Mouse (Mus musculus): ENCODE results near the gene Gnai3.
A peak's percentile ranks its signal among the peaks of the same experiment; 100 is the strongest.

Gene Gnai3

DNA sequence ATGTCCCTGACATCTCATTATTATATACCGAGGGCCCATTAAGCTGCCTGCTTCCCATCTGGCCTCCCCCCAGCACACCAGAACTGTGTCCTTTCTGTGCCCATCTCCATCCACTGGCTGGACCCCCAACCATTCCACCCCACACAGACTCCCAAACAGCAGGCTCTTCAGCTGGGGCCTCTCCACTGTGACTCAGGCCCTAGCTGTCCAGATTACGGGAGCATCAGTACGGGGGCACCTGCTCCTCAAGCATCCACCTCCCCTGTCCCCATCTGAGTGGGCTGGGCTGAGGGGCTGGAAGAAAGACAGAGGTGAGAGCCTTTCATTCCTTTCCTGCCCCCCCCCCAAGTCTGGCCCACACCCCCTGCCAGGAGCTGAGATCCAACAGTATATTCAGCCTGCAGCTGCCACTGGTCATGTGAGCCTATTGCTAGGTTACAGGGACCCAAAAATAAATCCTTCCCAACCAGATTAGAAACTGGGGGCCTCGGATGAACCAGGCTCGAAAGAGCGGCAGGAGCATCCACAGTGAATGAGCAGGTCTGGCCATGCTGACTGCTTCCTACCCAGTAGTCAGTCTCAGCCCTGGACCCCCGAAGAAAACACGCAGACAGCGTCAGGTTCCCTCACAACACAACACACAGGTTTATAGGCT lies 12.6 kb upstream of the Gnai3 start:
- peak; percentile 83 for DNase-seq

DNA sequence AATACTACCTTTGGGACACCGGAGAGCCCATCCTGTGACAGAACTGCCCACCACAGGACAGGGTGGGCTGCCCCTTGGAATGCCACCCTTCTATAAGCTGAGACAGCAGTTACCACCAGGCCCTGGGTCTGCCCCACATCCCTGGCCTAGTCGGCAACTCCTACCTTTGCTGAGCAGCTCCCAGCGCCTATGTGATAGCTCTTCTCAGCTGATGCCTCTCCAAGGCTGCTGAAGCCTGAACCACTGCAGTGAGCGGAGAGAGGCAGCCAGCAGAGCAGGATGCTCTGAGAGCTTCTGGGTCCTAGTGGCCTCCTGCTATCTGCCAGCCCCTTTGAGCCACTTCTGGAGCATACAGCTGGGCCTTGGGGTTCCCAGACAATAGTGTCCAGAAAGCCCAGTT lies 8.7 kb upstream of the Gnai3 start, which contains the start of gene Gpr61:
TSS of gene Gpr61 (minus strand) at position 227 of the 400 bp plus-strand sequence.
- peak; percentile 87 for DNase-seq

DNA sequence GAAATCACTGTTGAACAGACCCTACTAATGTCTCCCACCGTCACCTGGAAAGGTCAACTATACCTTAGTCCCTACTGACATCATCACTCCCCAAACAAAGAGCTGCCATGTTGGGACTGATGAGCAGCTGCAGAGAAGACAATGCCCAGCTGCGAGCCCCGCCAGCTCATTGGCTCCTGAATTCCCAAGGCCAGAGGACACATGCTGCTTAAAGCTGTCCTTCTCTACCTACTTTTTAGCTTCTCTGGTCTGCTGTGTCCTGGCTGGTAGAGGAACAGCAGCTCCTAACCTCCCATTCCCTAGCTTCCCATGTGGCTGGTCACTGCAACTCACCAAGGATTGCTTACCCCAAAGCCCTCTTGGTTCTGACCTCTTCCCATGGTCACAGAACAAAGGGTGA lies 6.3 kb upstream of the Gnai3 start:
- DNase-seq, result no peak

DNA sequence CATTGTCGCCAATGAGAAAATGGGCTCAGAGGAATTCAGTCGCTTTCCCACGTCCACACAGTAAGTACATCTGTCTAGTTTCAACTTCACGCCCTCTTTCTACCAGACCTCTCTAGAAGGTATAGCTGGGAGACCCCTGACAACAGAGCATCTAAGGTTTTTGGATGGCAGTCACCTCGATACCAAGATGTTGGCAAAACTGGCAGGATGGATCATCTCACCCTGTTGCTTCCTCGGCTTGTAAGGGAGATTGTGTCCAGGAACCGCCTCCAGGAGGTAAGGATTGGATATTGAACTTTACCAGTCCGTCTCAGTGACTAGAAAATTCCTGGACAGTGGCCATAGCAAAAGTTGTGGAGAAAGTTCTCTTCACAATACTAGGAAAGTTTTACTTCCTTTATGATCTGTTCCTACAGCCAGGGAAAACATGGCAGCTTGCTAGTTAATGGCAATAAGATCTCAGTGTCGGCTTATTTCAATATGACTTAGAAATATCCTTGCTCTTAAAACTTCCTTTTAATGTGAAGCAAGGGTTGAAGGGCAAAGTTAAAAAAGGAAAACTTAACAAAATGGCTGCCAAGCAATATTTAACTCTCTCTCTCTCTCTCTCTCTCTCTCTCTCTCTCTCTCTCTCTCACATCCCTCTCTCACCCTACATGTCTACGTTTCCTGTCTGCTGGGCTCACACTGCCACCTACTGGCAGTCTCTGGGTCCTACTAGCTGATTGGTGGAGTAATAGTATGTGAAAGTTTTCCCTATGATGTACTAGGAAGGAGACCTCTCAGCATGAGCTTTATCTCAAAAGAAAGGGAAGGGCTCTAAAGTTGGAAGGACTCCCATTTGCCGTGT lies 1.7 kb upstream of the Gnai3 start:
- peak; percentile 88 for DNase-seq

DNA sequence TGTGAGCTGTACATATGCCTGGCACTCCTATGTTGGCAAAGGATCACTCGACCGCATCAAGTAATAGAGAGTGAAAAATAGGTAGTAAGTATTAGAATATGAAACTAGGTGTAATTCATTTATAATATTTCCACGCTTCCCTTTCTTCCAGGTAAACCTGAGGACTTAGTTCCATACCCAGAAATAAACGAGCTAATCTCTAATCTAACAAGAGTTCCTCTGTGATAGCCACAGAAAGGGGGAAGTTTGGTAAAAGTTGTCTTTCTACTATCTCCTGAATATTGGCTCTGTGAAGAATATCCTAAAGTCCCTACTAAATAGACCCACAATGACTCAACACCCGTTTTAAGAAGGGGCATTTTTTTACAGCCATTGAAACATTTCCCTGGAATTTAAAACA lies 725 bp upstream of the Gnai3 start:
- DNase-seq, result no peak

DNA sequence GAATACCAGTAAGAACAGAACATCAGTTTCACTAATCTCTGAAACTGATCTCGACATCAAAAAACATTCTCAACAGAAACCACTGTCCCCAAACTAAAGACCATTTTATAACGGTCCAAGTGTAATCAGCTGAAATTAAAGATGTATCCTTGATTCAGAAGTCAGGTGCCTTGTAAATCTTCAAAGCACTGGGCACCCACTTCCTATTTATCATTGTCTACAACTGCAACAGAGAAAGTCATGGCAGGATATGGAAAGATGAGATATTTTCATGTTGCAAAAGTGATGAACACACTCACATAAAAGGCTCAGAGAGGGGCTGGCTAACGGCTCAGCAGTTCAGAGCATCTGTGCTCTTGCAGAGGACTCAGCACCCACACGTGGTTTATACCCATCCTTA lies 5.2 kb downstream of the Gnai3 start:
- DNase-seq, result no peak

DNA sequence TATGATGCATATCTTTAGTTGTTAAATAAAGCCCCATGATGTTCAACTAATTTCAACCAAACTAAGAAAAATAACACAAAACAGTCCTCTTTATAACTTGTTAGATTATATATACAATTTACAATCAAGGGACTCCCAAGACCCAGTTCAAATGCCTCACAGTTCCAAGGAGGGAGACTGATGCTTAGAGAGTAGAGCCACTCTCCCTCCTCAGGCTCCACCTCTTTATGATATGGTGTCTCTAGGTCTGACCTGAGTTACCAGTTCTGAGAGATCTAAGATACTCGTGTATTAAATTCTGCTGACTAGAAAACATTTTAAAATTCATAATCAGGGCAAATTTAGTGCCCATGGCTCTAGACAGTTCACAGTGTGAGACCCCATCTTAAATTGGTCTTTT lies 6.8 kb downstream of the Gnai3 start:
- no peak for DNase-seq

DNA sequence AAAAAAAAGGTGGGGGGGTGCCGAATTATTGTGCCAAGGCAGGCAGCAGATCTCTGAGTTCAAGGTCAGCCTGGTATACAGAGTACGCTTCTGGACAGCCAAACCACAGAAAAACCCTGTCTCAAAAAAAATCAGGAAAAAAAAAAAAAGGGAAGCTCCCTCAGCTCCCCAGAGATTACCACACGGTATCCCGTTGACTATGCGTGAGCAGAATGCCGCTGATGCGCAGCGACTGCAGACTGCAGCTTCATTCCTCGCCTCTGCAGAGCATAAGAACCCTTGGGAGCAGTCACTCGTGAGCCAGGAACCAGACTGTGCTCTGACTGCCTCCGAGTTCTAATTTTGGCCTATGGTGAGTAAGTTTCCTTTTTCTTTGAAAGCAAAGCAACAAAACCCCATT lies 11.2 kb downstream of the Gnai3 start:
- peak; percentile 85 for DNase-seq

DNA sequence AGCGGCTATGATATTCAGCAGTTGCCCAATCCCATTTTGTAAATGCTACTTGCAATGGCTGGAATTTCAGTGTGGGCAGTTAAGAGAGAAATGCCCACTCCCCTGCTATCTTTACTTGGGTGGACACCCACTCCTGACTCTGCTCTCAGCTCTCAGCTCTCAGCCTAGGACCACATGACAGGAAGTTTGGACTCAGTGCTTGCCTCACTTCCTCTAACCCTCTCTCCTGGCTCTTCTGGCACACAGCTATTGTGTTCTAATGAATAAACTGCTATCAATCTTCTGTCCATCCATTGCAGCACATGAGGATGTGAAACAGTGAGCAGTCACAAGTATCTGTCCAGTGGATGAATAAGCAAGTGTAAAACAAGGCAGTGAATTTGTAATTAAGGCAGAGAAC lies 13.5 kb downstream of the Gnai3 start:
- no peak for DNase-seq

DNA sequence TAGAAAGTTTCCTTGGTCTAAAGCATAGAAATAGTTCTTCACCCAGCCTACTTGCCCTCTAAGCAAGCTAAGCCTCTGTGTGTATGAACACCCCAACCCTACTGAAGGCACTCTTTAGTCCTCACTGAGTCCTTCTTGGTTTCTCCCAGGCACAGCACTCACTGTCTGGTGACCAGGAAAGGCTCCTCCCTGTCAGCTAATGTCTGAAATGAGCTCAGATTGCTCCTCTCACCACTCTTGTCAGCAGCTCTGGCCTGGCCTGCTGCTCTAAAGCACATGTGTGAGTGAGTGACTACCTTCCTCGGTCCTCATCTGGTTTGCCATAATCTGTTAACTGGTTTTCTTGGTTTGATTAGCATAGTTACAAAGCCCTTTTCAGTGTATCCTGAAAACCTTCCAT lies 14.1 kb downstream of the Gnai3 start:
- no peak for DNase-seq

DNA sequence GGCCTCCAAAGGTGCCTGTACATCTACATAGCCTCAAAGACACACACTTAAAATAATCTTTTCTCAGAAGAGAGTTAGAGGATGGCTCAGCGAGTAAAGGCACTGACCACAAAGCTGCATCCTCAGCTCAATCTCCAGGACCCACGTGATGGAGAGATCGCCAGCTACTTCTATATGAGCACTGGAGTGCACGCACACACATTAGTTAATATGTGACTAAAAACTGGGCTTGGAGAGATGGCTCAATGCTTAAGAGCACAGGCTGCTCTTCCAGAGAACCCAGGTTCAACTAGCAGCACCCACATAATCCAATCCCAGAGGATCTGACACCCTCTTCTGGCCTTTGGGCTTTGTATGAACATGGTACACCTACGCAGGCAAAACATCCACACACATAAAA lies 14.7 kb downstream of the Gnai3 start:
- no peak for DNase-seq

DNA sequence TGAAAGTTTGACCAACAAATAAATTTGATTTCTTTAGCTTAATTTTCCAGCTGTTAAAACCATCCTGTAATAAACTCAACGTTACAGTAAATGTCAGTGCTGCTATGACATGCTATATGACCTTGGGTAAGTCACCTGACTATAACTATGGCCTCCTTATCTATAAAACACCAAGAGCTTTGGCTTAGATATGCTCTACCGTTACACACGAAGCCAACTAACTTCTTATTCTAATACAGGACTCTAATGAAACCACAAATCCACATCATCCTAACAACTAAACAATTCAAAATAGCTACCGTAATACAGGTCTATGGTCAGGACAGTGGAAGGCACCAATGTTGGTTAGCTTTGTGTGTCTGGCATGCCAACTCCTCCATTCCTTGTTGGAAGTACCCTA lies 16.1 kb downstream of the Gnai3 start:
- DNase-seq, result no peak

DNA sequence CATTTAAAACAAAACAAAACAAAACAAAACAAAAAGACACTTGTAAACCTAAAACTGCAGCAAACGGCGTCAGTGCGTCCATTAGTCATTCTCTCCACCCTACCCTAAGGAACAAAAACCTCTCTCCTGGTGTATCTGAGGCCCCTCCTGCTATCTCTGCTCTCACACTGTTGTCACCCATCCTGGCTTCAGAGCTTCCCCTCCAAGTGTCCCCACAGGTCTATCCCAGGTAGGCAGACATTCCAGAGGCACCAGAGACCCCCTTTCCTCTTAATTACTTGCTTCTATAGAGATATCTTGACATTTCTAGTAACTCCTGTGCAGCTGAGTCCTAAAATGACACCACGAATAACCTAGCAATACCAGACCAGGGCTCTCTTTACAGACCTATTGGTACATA lies 16.6 kb downstream of the Gnai3 start:
- DNase-seq, result no peak

DNA sequence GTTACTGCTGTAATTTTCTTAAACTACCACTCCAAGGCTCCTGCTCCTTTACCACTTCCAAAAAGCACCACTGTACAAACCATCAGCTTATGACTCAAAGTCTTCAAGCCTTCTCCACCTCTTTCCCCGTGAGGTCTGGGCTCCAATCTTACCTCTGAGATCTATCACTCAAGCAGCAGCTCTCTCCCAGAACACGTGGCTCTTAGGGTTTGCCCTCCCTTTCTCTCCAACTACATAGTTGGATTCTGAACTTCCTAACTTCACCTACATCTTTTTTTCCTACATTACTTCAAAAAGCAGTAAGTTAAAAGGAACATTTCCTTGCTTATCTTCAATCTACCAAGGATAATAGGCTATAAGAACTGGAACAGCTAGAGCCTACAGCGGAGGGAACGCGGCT lies 17.4 kb downstream of the Gnai3 start:
- DNase-seq, result no peak

DNA sequence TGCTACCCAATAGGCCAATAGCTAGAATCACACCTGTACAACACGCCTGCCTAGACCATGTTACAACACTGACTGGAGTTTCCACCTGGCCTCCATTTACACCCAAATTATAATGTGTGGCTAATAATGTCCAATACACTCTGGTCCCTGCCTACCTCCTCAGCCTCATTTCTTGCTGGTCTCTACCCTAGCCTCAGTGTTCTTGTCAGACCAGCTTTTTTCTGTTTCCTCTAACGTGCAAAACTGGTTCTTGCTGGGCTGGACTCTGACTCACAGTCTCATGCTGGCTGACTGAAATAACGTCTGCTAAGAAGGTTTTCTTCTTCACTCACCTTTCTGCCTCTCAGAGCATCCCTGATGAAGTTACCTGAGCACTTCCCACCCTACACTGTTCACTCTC lies 19.6 kb downstream of the Gnai3 start:
- no peak for DNase-seq

DNA sequence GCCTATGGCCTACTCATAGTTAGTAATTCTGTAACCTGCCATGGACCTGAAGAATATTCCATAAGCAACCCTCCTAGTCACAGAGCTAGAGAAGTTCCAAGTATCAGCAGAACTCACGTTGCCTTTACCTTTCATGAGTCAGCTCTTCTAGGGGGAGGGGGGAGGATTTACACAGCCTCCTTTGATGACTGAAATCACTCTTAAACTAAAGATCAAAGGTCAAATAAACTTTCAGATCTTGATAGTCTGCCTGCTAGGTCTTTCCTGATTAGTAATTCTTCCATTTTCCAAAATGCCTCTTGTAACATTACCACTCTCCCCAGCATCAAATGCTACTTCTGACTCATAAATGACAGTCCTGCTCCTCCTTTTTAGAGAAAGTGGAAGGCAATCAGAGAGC lies 21.8 kb downstream of the Gnai3 start:
- no peak for DNase-seq

DNA sequence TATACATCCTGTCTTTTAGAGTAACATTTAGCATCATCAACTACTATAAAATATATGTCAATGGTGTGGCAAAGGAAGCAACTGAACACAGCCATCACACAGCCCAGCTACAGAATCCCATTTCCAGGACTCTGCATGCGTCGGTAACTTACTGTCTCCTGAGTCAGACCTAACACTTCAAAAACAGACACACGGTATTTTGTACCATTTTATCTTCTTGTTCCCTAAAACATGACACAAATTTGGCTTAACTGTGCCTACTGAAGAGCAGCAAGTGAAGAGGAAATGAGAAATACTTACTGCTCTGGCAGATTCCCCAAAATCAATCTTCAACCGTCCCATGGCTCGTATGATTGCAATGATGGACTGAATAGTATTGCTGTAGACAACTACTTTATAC lies 22.7 kb downstream of the Gnai3 start:
- no peak for DNase-seq

DNA sequence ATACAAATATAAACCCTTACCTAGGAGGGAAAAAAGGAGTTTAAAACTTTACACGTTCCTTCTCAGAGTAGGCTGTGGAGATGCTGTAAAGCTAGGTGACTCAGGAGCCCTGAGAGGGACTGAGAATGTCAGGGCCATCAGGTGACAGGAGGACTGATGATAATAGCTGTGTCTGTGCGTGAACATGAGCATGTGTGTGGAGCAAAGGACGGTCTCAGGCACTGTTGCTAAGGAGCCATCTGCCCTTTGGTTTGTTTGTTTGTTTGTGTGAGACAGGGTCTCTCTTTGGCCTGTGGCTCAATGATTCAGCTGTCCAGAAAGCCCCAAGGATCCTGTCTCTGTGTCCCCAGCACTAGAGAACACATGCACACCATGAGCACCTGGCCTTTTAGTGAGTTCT lies 24.8 kb downstream of the Gnai3 start:
- no peak for DNase-seq

DNA sequence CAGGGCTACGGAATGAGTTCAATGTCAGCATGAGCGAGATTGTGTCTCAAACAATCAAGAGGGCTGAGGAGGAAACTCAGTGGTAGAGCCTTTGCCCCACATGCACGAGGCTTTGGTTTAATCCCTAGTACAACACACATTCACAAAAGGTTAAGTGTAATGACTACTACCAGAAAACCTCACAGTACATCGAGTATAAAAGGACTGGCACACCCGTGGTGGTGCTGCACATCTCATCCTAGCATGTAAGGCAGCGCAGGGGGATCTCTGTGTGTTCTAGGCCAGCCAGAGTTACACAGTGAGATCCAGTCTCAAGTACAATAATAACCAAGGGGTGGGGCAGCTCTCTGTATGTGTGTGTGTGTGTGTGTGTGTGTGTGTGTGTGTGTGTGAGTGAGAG lies 28.5 kb downstream of the Gnai3 start:
- DNase-seq, result no peak

DNA sequence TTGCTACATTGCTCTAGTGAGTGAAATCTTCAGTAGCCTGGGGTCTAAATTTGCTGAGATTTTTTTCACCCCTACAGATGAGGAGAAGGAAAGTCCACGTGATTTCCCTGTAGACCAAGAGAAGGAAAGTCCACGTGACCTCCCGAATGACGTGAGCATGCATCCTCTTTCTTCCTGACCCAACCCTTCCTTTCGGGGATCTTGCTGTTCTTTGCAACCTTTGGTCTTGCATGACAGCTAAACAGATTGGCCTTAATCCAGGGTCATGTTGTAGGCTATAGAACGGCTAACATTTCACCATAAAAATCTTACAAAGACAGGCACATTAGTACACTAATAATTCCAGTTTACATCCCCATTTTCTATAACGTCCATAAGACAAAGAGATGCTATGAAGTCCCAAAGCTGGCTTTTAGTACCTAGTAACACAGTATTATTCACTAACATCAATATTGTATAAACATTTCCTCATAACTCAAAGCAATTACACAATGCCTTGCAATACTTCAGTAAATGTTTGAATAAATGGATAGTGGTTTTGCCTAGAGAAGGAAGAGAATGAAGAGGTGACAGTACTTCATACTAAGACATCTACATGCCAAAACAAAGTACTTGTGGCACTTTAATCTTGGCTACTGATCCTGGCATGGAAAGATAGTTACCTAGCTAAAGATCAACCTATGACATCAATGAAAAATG lies 32.2 kb downstream of the Gnai3 start:
- DNase-seq, result no peak

DNA sequence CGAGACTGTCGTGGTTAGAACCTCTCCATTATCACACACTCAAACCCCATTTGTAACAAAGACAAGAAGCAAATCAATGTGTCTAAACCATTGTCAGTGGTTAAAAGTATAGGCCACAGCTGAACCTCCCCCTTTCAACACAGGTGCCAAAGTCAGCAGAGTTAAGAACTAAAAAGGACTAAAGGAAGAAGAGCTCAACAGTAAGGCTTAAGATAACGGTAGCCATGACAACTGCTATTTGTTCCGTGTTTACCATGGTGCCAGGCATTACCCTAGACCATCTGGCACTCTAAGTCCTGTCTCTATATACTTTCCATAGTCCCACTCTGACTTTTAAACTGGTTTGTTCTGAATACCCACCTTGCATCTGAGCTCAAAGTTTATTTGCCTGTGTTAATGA lies 33.3 kb downstream of the Gnai3 start:
- no peak for DNase-seq

DNA sequence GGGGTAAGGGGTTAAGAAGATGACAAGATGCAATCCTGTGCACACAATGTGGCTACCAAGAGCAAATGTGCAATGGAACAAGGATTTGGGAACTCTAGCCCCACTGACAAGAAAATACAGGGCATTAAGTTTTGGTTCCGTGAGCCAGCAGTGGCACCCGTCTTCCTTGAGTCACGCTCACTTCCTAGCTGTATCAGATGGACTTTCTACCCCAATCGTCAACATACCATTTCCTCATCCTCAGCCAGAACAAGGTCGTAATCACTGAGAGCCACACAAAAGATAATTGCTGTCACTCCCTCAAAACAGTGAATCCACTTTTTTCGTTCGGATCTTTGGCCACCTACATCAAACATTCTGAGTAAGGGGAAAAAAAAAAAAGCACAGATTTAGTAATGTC lies 33.7 kb downstream of the Gnai3 start:
- DNase-seq, result no peak

DNA sequence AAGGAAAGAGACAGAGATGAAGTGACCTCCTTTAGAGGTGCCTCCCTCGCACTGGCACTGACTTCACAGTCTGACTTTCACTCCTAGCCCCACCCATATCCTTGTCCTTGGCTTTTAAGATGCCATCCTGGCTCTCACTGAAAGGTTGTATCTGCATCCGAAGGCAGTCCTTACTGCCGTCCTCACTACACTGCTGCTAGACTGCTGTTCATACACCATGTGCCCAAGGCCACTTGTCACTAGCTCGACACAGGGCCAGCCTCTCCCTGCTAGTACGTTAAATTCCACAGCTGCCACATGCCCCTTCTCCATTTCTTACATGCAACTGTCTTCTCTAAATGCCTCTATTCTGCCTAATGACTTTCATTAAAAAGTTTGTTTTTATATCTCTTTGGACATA lies 34.6 kb downstream of the Gnai3 start:
- no peak for DNase-seq

DNA sequence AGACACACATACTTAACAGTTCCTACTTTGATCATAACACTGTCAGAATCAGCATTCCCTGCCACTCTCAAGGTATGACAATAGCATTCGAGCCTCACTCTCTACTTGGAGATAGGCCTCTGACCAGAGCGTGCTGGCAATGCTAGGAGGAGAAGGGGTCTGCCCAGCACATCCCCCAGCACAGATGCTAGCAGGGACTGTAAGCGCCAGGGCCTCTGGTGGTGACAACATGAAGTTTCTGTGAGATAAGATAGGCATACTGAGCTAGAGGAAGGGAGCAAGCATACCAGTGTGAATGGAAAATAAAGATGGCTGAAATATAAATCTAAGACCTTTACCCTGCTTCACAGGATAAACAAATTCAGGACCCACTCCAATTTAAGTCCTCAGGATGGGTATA lies 40.7 kb downstream of the Gnai3 start:
- DNase-seq, result no peak

Data from right cerebral cortex, adult 18-20 months (tissue).